Mouse (Mus musculus) G1E (cell line): ENCODE data around the gene Zfp277.

Experiments used
- CTCF ChIP-seq: IDR thresholded peaks from 2 replicates; pipeline ENCODE4 v1.5.1; 2012; ENCODE audit warnings: low read depth, low read length, inconsistent platforms, mixed read lengths
- GATA1 ChIP-seq: IDR thresholded peaks from 2 replicates; pipeline ENCODE4 v1.6.1; 2012; ENCODE audit warnings: borderline replicate concordance, low read length, inconsistent platforms, mixed read lengths
- GATA2 ChIP-seq: IDR thresholded peaks from 2 replicates; pipeline ENCODE4 v1.6.1; 2012; ENCODE audit warnings: low read depth, low read length, inconsistent platforms, borderline replicate concordance
- POLR2AphosphoS5 ChIP-seq: IDR thresholded peaks from 2 replicates; pipeline ENCODE4 v1.6.1; 2012; ENCODE audit warnings: low read depth, low read length, inconsistent platforms; ENCODE audit not compliant: insufficient replicate concordance

DNA sequence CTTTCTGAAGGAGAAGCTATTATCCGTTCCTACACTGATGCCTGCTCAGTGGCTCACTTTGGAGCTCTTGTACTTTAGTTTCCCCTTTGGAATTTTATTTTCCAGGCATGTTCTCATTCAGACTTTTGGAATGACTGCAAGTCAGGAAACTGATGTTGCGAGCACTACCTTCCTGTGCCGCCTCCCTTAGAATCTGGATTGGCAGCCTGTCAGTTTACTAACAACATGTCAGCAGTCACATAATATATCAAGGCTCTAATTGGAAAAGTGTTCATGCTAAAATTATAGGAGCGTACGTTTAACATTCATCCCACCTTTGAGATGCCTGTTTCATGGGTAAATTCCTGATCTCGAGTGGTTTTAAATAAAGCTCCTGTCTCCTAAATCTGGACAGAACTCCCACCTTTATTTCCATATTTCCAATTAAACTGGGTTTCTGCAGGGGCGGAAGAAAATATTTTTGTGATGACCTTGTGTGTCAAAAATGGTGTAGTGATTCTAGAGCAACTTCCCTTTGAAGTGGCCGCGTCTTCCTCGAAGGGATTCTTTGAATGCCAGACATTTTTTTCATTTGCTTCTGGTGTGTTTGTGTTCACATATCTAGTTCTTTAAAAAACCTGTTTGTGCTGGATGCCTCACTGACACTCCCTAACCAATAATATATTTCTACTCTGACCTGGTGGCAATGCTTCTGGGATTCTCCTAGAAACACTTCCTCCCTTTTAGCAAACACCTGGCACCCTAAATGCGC is 26.1 kb upstream of the Zfp277 start:
- TF ChIP-seq CTCF (no peak), GATA1 (no peak), GATA2 (no peak), POLR2AphosphoS5 (no peak)
